Mouse (Mus musculus) heart, adult 2 months (tissue): ENCODE measurements around the gene Smc4.

Experiments used
- CTCF ChIP-seq: fragments of 200-600 bp; IDR thresholded peaks from 2 replicates; pipeline ENCODE4 v1.8.1; 2022; ENCODE audit warnings: antibody characterized with exemption, mild to moderate bottlenecking, moderate library complexity
- EP300 ChIP-seq: fragments of 200-500 bp; IDR thresholded peaks from 2 replicates; pipeline ENCODE4 v1.6.1; 2011; ENCODE audit warnings: low read depth, low read length, control low read depth; ENCODE audit not compliant: insufficient read depth
- POLR2A ChIP-seq: fragments of 200-500 bp; IDR thresholded peaks from 2 replicates; pipeline ENCODE4 v1.6.1; 2011; ENCODE audit warnings: mild to moderate bottlenecking, low read depth, low read length, control low read depth; ENCODE audit not compliant: insufficient read depth

- TF ChIP-seq POLR2A (no peak), CTCF (no peak), EP300 (no peak)
Measured at GRCm38 (mm10) chr3:69020764-69021163, 16.2 kb downstream of the Smc4 start.
